Mouse (Mus musculus): Measurements from ENCODE around the gene Zfp710.
"Not testable (repeated sequence)": the region's sequence is repeated elsewhere in the genome, so short reads cannot be mapped to it uniquely, and the experiment has no call there.

The Zfp710 gene

DNA sequence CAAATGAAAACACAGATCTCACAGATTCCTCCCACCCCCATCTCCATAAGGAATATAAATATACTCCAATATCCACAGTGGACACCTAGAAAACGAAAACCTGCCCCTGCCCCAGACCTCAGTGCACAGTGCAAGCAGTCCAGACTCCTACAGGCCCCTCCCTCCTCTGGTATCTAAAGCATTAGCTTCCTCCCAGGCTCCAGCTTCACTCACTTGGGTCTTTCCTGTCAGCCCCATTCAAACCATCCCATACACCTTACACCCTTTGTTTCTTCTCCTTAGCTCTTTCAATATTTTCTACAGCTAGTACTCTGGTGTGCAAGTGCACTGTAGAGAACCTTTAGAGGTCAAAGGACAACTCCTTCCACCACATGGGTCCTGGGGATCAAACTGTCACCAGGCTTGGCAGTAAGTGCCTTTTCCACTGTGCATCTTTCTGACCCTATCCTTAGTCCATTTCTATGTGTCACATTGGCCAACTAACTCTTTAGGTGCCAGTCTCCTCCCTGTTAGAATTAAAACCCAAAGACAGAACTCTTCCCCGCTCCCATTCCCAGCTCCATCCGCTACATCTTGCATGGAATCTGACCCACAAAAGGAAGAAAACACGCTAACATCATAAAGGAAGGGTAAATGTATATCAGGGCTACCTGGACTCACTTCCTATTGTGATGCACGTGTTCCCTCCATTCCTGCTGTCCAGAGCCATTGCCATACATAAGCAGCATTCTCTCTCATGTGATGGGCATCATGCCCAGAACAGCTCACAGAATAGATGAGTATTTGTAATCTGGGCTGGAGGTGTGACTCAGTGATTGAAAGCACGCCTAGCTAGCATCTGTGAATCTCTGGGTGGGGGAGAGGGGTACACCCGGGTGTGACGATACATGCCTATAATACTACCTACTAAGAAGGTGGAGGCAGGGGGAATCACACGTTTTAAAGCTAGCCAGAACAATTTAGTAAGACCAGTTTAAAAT is 86.7 kb downstream of the Zfp710 start:
- no peak for DNase-seq (ENCODE audit: extremely low spot score, low spot score)

DNA sequence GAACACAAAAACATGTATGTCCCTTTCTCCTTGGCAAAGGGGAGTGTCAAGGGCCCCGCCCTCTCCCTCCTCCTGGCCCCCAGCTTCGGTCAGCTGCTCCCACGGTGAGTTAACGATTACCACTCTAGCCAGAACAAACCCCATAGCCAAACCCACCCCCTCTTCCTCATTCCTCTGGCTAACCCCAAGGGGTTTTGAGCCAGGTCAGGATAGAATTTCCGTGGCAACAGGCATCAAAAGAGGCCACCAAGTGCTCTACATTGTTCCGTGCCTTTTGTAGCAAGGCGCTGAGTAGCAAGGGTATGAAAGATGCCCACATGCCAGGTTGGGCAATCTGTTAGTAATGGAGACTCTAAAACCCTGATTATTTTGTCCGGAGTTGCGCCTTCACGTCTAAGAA is 89.4 kb downstream of the Zfp710 start:
- DNase-seq (ENCODE audit: extremely low spot score, low spot score), result peak; percentile 48

DNA sequence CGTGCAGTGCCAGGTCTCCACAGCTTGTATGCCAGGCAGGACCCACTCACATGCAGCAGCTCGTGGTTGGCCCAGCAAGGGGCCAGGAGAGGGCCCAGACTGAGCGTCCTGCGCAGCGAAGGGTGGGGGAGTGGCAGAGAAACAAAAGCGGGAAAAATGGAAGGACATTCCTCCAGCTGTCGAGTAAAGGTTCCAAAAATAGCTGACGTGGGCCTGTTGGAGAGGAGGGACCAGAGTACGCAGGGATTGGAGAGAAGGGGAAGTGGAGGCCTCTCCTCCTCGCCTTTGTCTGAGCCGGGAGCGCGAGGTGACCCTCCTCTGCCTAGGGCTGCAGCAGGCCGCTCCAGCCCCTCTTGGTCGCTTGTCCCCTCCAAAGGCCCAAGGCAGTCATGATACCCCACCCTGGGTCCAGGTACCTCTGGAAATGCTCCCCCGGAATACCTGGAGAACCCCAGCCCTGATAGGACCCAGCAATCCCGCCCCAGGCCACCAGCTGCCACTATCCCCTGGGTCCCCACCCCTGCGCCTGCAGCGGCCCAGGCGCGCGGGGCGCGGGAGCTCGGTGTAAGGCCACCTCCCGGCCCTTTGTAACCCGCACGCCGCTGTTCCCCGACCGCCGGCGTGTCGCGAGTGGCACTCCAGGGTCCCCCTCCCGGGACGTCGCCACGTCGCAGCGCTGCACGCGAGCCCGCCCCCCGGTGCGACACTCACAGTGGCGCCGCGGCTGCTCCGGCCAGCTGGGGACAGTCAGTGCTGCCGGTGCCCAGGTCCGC is 90.0 kb downstream of the Zfp710 start:
- peak; percentile 82 for DNase-seq (ENCODE audit: extremely low spot score, low spot score)

DNA sequence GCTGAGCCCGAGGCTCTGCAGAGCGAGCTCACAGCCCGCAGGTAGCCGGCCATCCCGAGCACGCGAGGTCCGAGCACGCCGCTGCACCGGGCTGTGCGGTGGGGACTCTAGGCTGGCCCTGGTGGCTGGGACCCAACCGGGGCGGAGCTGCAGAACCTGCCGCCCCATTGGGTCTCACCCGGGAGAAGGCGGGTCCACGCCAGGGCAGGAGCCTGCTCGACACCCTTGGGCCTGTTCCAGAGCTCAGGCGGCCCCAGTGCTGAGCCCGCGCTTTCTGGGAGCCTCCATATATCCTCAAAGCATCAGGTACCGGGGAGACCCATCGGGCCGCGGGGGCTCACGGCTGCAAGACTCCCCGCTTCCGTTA is 90.6 kb downstream of the Zfp710 start, which contains the start of gene Idh2:
Idh2 (minus strand) TSS at position 169 of the 367 bp plus-strand sequence.
- DNase-seq (ENCODE audit: extremely low spot score, low spot score), result peak; percentile 91

DNA sequence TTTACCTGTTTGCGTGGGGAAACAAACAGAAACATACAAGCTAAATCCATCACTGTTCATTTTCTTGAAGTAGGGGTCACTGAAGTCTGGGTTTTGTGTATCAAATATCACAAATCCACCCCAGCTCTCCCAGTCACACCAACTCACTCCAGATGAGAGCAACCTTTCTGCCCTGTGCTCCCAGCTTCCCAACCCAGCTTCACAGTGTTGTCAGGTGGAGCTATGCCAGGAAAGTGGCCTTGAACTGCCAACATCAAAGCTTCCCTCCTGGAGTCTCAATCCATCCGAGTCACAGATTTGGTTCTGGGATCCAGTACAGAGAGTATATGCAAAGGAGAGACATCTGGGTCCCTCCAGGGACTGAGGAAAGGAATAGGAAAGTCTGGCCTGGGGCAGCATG is 91.5 kb downstream of the Zfp710 start:
- DNase-seq (ENCODE audit: extremely low spot score, low spot score), result no peak

DNA sequence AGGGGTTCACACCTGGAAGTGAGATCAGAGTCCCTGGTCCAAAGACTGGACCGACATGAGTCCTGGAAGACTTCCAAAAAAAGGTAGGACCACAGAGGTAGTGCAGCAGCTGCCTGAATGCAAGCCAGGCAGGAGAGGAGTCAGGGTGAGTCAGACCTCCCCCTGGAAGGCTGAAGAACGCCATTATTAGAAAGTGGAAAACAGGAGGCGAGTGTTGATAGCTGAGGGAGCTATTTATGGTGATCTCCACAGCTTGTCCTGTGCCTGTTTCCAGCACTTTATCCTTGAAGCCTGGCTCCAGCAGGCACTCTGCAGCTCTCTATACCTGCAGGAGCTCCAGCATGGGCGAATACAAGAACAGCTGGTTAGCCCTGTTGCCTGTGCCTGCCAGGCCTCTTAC is 94.6 kb downstream of the Zfp710 start:
- no peak for DNase-seq (ENCODE audit: extremely low spot score, low spot score)

DNA sequence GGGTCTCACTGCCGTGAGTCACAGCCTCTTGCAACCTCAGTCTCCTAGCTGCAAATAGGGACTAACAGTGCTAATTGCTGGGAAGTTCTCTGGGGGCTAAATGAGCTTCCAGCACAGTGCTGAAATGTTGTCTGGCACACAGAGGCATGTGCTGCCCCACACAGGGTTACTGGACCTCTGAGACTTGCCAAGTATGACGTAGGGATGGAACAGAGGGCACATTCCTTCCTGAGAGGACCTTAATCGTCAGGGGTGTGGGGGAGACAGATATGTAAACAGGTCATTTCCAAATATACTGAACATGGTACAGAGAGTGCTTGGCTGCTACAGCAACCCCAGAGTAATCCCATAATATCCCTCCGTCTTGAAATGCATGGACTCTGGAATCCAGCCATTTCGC is 96.5 kb downstream of the Zfp710 start:
- no peak for DNase-seq (ENCODE audit: extremely low spot score, low spot score)

DNA sequence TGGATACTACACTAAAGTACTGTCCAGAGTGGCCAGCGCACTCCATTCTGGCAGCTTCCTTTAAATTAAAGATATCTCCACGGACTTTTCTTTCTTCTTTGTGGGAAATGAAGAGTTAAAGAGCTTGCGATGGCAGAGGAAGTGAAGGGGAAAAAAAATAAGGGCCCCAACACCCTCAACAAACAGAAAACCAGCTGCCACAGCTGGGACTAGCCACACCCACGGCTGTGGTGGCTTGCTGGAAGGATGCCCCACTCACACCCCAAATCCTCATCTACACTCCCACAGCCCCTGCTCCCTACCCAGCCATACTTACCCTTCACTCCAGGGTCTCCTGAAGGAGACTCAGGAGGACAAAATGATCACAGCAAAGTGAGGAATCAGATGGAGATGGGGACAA is 98.5 kb downstream of the Zfp710 start:
- DNase-seq (ENCODE audit: extremely low spot score, low spot score), result no peak

DNA sequence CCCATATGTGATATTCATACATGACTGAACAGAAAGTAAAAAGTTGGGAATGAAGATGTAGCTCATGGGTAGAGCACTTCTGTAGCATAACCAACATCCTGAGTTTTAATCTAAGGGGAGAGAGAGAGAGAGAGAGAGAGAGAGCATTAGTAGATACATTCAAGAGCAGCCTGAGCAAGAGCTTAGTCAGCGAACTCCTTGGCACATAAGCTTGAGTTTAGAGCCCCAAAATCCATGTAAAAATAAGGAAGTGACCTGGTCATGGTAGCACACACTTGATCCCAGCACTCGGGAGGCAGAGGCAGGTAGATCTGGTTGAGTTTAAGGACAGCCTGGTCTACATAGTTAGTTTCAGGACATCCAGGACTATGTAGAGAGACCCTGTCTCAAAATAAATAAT is 99.1 kb downstream of the Zfp710 start:
- DNase-seq (ENCODE audit: extremely low spot score, low spot score), result no peak

DNA sequence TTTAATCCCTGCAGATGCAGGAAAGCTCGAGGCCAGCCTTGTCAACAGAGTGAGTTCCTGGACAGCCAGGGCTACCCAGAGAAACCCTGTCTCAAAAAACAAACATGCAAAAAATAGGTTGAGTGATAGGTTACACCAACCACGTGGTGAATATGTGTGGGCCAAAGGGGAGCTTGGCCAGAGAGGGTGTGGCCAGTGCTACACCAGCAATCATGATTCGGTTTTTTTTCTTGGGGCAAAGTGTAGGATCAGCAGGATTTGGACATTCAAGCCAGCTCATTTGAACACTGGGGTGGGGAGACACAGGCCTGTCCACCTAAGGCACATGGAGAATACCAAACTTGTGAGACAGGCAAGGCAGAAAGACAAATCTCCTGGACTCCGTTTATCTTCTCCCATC is 104.7 kb downstream of the Zfp710 start:
- DNase-seq (ENCODE audit: extremely low spot score, low spot score), result no peak

DNA sequence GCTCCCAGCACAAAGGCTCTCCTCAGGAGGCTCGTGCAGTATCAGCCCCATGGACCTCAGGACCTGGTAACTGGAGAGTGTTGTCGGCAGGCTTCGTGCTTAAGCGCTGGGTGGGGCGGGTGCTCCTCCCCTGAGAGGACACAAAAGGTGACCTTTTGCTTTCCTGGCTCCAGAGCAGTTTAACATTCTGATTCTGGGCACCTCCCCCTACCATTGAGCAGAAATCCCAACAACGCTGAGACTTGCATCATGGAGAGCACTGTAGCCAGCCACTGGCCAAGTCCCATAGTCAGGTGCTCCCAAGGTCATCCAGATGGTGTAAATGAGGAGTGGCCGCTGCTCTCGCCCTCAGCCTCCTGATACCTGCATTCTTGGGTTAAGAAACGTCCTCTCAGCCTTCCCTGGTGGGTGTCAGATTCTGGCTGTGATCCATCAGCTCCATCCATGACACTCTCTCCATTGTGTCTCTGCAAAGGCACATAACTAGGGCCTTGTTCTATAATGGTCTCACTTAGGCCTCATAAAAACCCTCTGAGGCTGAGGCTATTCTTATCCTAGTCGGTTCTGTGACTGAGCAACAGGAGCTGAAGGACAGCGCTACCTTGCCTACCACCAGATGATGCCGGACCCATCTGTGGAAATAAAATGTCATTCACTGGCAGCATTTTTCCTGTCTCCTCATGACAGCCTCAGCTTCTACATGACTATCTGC is 105.9 kb downstream of the Zfp710 start:
- DNase-seq (ENCODE audit: extremely low spot score, low spot score), result no peak

DNA sequence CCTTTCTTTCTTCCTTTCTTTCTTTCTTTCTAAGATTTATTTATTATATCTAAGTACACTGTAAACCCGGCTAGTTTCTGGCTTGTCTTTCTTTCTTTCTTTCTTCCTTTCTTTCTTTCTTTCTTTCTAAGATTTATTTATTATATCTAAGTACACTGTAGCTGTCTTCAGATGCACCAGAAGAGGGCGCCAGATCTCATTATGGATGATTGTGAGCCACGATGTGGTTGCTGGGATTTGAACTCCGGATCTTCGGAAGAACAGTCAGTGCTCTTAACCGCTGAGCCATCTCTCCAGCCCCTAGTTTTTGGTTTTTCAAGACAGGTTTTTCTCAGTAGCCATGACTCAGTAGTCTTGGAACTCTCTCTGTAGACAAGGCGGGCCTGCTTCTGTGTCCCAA is 106.7 kb downstream of the Zfp710 start:
- DNase-seq (ENCODE audit: extremely low spot score, low spot score), result not testable (repeated sequence)

DNA sequence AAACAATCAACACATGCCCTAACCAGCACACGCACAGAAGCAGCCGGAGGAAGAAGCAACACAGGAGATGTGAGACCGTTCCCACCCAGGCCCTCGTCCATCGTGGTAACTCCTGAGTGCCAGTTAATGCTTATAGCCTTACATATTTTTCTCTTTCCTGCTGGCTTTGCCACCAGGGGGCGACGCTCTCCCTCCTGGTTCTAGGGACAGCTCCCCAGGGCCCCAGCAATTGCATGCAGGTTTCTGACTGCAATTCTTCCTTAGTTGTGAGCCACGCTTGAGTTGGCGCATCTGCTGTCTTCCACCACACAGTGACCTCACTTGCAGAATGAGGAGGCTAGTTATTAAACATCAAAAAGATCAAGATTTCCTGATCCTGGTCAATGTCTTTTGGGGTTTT is 107.9 kb downstream of the Zfp710 start:
- DNase-seq (ENCODE audit: extremely low spot score, low spot score), result no peak

DNA sequence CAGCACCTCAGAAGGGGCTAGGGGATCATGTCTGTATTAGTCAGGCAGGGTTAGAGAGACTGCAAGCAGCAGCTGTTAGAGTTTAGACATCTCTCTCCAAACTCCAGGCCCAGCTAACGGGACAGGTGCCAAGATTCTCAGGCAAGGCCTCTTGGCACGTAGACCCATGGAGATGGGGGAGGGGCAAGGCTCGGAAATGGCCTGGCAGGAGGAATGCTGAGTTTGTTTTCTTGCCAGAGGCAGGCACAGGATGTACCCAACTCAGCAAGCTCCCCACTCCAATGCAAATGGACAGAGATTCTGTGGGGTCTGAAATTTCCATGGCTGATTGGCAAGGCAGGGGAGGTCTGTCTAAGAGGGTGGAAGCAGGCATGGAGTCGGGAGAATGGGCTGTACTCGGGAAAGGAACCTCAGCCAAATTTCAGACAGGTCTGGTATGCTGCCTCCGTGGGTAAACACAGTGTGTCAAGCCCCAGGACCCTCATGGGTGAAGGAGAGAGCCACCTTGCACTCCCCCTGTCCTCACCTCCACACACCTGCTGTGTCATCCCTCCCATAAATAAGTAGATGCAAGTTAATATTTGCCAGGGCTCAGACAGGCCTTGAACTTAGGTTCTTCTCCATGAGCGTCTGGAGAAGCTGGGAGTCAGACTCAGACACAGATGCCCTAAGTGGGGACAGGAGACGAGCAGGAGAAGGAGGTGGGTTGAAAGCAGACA is 110.0 kb downstream of the Zfp710 start:
- no peak for DNase-seq (ENCODE audit: extremely low spot score, low spot score)

DNA sequence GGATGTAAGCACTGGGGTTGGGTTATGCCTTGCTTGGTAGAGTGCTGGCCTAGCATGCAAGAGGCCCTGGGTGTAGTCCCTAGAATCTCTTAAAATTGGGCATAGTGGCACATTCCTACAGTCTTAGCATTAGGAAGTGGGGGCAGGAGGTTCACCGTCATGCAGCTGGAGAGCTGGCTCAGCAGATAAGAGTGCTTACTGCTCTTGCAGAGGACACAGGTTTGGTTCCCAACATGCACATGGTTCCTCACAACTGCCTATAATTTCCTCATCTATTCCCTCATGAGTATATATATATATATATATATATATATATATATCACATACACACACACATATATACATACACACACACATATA is 110.5 kb downstream of the Zfp710 start:
- DNase-seq (ENCODE audit: extremely low spot score, low spot score), result no peak

DNA sequence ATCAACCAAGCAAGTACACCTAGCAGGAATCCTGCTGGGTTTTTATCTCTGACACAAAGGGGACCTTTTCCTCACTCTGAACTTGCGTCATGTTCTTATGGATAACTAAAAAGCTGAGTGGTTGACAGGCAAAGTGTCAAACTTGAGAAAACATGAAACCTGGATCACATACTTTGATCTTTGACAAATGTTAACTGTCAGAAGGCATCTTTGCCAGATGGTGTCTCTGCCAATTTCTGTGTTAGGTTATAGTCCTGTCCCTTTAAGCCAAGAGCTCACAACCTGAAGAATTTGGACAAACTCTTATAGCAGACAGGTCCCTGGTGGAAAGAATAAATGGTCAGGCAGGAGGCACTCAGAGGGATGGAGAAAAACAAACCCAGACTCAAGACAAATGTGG is 113.8 kb downstream of the Zfp710 start:
- DNase-seq (ENCODE audit: extremely low spot score, low spot score), result no peak

DNA sequence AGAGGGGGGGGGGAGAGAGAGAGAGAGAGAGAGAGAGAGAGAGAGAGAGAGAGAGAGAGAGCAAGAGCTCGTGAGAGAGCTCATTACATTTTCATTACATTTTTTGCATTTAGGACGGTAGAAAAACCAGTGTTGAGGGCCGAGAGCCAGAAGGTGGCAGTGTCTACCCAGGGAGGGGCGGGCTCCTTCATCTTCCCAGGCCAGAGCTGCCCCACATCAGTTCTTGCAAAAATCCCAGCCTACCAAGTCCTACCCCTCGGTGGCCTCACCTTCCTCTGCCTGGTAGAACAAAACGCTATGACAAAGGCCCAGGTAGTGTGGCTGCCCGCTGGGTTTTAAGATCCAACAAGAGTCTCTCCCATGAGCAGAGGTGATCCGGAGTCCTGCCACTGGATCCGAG is 116.2 kb downstream of the Zfp710 start:
- peak; percentile 67 for DNase-seq (ENCODE audit: extremely low spot score, low spot score)
